Mouse (Mus musculus): ENCODE results near the gene Rbp2. TPM values are rescaled to one million over a fixed set of nuclear protein-coding genes. Genes with fewer than 3 reads are reported as not detected.

The Rbp2 gene
- polyA plus RNA-seq, 1 experiment from 2014 or later: 0.65 TPM

- WGBS: 89% methylated on average over 5 of the region's 5 CpGs
- H3K36me3 ChIP-seq (replicated peaks): no peaks in the 10 kb centered on the region
- DNase-seq (ENCODE audit: low spot score): no peak
- no peaks in the 10 kb centered on the region for H3K9me3 ChIP-seq
- H3K27ac ChIP-seq (replicated peaks): no peak overlapping the region
- H3K27me3 ChIP-seq (replicated peaks; ENCODE audit: low read depth, poor library complexity, severe bottlenecking): no peaks in the 10 kb centered on the region
- no peak overlapping the region for H3K4me3 ChIP-seq
- H3K4me1 ChIP-seq: peaks cover 13% of the 10 kb centered on the region
Observed at GRCm38 (mm10) chr9:98491071-98491470, 5.2 kb downstream of the Rbp2 start.

GRCm38 (mm10) chr9:98492212-98492611, 6.3 kb downstream of the Rbp2 start:
- DNase-seq (ENCODE audit: low spot score): no peak
- H3K27ac ChIP-seq (replicated peaks): no peak overlapping the region
- no peak overlapping the region for H3K4me3 ChIP-seq
- 86% methylated on average over 5 of the region's 5 CpGs for WGBS
- H3K4me1 ChIP-seq: peaks cover 13% of the 10 kb centered on the region
- H3K9me3 ChIP-seq: no peaks in the 10 kb centered on the region
- no peaks in the 10 kb centered on the region for H3K36me3 ChIP-seq (replicated peaks)
- H3K27me3 ChIP-seq (replicated peaks; ENCODE audit: low read depth, poor library complexity, severe bottlenecking): no peaks in the 10 kb centered on the region

GRCm38 (mm10) chr9:98492821-98493220, 6.9 kb downstream of the Rbp2 start:
- no peak overlapping the region for H3K4me3 ChIP-seq
- H3K27me3 ChIP-seq (replicated peaks; ENCODE audit: low read depth, poor library complexity, severe bottlenecking): no peaks in the 10 kb centered on the region
- no peaks in the 10 kb centered on the region for H3K36me3 ChIP-seq (replicated peaks)
- 74% methylated on average over 1 of the region's 1 CpGs for WGBS
- no peak overlapping the region for H3K27ac ChIP-seq (replicated peaks)
- no peaks in the 10 kb centered on the region for H3K9me3 ChIP-seq
- peaks cover 17% of the 10 kb centered on the region for H3K4me1 ChIP-seq
- no peak for DNase-seq (ENCODE audit: low spot score)

GRCm38 (mm10) chr9:98497157-98497556, 11.2 kb downstream of the Rbp2 start:
- H3K27me3 ChIP-seq (replicated peaks; ENCODE audit: low read depth, poor library complexity, severe bottlenecking): no peaks in the 10 kb centered on the region
- DNase-seq (ENCODE audit: low spot score): no peak
- H3K27ac ChIP-seq (replicated peaks): no peak overlapping the region
- H3K4me1 ChIP-seq: peaks cover 19% of the 10 kb centered on the region
- WGBS: 64% methylated on average over 7 of the region's 7 CpGs
- no peaks in the 10 kb centered on the region for H3K9me3 ChIP-seq
- H3K36me3 ChIP-seq (replicated peaks): no peaks in the 10 kb centered on the region
- H3K4me3 ChIP-seq: no peak overlapping the region

GRCm38 (mm10) chr9:98497990-98498389, 12.1 kb downstream of the Rbp2 start:
- H3K9me3 ChIP-seq: no peaks in the 10 kb centered on the region
- no peak overlapping the region for H3K4me3 ChIP-seq
- no peaks in the 10 kb centered on the region for H3K36me3 ChIP-seq (replicated peaks)
- no peak overlapping the region for H3K27ac ChIP-seq (replicated peaks)
- 58% methylated on average over 6 of the region's 6 CpGs for WGBS
- H3K4me1 ChIP-seq: peaks cover 19% of the 10 kb centered on the region
- no peak for DNase-seq (ENCODE audit: low spot score)
- H3K27me3 ChIP-seq (replicated peaks; ENCODE audit: low read depth, poor library complexity, severe bottlenecking): no peaks in the 10 kb centered on the region

GRCm38 (mm10) chr9:98498717-98499268, 12.9 kb downstream of the Rbp2 start:
- no peaks in the 10 kb centered on the region for H3K9me3 ChIP-seq
- no peak for DNase-seq (ENCODE audit: low spot score)
- H3K4me1 ChIP-seq: peaks cover 19% of the 10 kb centered on the region
- H3K27ac ChIP-seq (replicated peaks): no peak overlapping the region; the same call in 1 of the 2 replicates
- H3K36me3 ChIP-seq (replicated peaks): no peaks in the 10 kb centered on the region
- H3K27me3 ChIP-seq (replicated peaks; ENCODE audit: low read depth, poor library complexity, severe bottlenecking): no peaks in the 10 kb centered on the region
- no peak overlapping the region for H3K4me3 ChIP-seq
- 86% methylated on average over 17 of the region's 17 CpGs for WGBS

- no peak overlapping the region for H3K27ac ChIP-seq (replicated peaks)
- no peaks in the 10 kb centered on the region for H3K9me3 ChIP-seq
- H3K4me1 ChIP-seq: peaks cover 19% of the 10 kb centered on the region
- 91% methylated on average over 5 of the region's 5 CpGs for WGBS
- H3K4me3 ChIP-seq: no peak overlapping the region
- no peaks in the 10 kb centered on the region for H3K27me3 ChIP-seq (replicated peaks; ENCODE audit: low read depth, poor library complexity, severe bottlenecking)
- DNase-seq (ENCODE audit: low spot score): no peak
- no peaks in the 10 kb centered on the region for H3K36me3 ChIP-seq (replicated peaks)
Observed at GRCm38 (mm10) chr9:98499601-98500000, 13.7 kb downstream of the Rbp2 start.

- Histone ChIP-seq H3K9me3 (no peaks in the 10 kb centered on the region), H3K27ac (replicated peaks) (no peak overlapping the region), H3K27me3 (replicated peaks; ENCODE audit: low read depth, poor library complexity, severe bottlenecking) (no peaks in the 10 kb centered on the region), H3K36me3 (replicated peaks) (no peaks in the 10 kb centered on the region), H3K4me1 (no peaks in the 10 kb centered on the region; the same call in 1 of the 2 replicates), H3K4me3 (no peak overlapping the region)
- no peak for DNase-seq (ENCODE audit: low spot score)
- 81% methylated on average over 6 of the region's 6 CpGs for WGBS
Observed at GRCm38 (mm10) chr9:98507480-98507879, 21.6 kb downstream of the Rbp2 start.

GRCm38 (mm10) chr9:98510363-98511055, 24.6 kb downstream of the Rbp2 start:
- DNase-seq (ENCODE audit: low spot score): no peak
- H3K9me3 ChIP-seq: no peaks in the 10 kb centered on the region
- 90% methylated on average over 6 of the region's 6 CpGs for WGBS
- H3K27me3 ChIP-seq (replicated peaks; ENCODE audit: low read depth, poor library complexity, severe bottlenecking): no peaks in the 10 kb centered on the region
- no peak overlapping the region for H3K27ac ChIP-seq (replicated peaks)
- no peaks in the 10 kb centered on the region for H3K4me1 ChIP-seq
- H3K4me3 ChIP-seq: no peak overlapping the region
- H3K36me3 ChIP-seq (replicated peaks): no peaks in the 10 kb centered on the region

GRCm38 (mm10) chr9:98523872-98524271, 38.0 kb downstream of the Rbp2 start:
- WGBS: 77% methylated on average over 2 of the region's 2 CpGs
- no peak overlapping the region for H3K4me3 ChIP-seq
- no peak for DNase-seq (ENCODE audit: low spot score)
- 0 out of 2 replicates have a peak, but pooled peaks cover 4% of the 10 kb centered on the region for H3K27me3 ChIP-seq (replicated peaks; ENCODE audit: low read depth, poor library complexity, severe bottlenecking)
- no peaks in the 10 kb centered on the region for H3K36me3 ChIP-seq (replicated peaks)
- no peaks in the 10 kb centered on the region for H3K9me3 ChIP-seq
- peaks cover 14% of the 10 kb centered on the region for H3K4me1 ChIP-seq
- no peak overlapping the region for H3K27ac ChIP-seq (replicated peaks)

- Histone ChIP-seq H3K27ac (replicated peaks) (no peak overlapping the region; the same call in 1 of the 2 replicates), H3K9me3 (no peaks in the 10 kb centered on the region), H3K36me3 (replicated peaks) (no peaks in the 10 kb centered on the region), H3K27me3 (replicated peaks; ENCODE audit: low read depth, poor library complexity, severe bottlenecking) (0 out of 2 replicates have a peak, but pooled peaks cover 4% of the 10 kb centered on the region), H3K4me1 (peaks cover 14% of the 10 kb centered on the region), H3K4me3 (no peak overlapping the region)
- DNase-seq (ENCODE audit: low spot score): no peak
- WGBS: 55% methylated on average over 7 of the region's 7 CpGs
Observed at GRCm38 (mm10) chr9:98524786-98525542, 39.0 kb downstream of the Rbp2 start.

- 60% methylated on average over 7 of the region's 7 CpGs for WGBS
- no peak overlapping the region for H3K27ac ChIP-seq (replicated peaks)
- H3K27me3 ChIP-seq (replicated peaks; ENCODE audit: low read depth, poor library complexity, severe bottlenecking): 0 out of 2 replicates have a peak, but pooled peaks cover 4% of the 10 kb centered on the region
- H3K4me3 ChIP-seq: no peak overlapping the region
- no peaks in the 10 kb centered on the region for H3K9me3 ChIP-seq
- H3K4me1 ChIP-seq: peaks cover 14% of the 10 kb centered on the region
- no peaks in the 10 kb centered on the region for H3K36me3 ChIP-seq (replicated peaks)
- DNase-seq (ENCODE audit: low spot score): no peak
Observed at GRCm38 (mm10) chr9:98525543-98525924, 39.6 kb downstream of the Rbp2 start.

Measured in embryonic facial prominence, embryonic 10.5 days (tissue).